Mouse (Mus musculus): ENCODE results near the gene Hoxb3.

GRCm38 (mm10) chr11:96326705-96327104, 3.6 kb downstream of the Hoxb3 start:
- no peak for TF ChIP-seq CTCF (IDR thresholded peaks at IDR 0.05; ENCODE audit: insufficient read depth, low read length)
- no peak for TF ChIP-seq POLR2A (IDR thresholded peaks at IDR 0.05; ENCODE audit: borderline replicate concordance, extremely low read depth, low read depth, low read length)
